Mouse (Mus musculus) urinary bladder, adult 18-20 months (tissue): ENCODE measurements at regions not wholly inside any gene's neighbourhood (a gene's known extent, or its start where the extent isn't known, plus 50 kb on each side); places are given as distances from the start of the nearest gene placed in this dataset.

Experiments used
- DNase-seq, 2 experiments: peaks; one replicate each; pipeline ENCODE4 v3.0.0; 2022; ENCODE audit warnings: low spot score in 2 of 2, mixed read lengths in 2 of 2

GRCm38 (mm10) chr9:46938628-46939027, 59.9 kb upstream of the Gm4791 start:
- DNase-seq = no peak

- no peak for DNase-seq
Measured at GRCm38 (mm10) chr9:46925641-46926040, 72.9 kb upstream of the Gm4791 start.

- no peak for DNase-seq
Measured at GRCm38 (mm10) chr9:46920081-46920480, 78.5 kb upstream of the Gm4791 start.

DNA sequence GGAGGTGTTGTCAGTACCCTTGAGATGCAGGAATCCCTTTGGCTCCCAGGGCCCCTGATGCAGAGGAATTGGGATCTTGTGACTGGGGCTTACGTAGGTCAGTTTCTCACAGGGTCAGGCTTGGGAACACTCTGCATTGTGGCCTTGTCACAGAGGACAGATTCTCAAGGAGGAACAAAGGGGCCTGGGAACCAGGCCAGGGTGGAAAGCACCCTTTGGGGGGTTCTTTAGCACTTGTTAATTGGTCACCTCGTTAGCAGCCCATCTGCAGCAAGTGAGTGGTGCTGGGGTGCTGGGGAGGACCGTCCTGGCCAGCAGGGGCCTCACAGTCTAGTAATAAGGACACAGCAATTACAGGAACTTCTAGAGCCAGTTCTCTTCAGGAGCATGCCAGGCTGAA, 85.3 kb upstream of the Gm4791 start:
- DNase-seq = no peak

DNA sequence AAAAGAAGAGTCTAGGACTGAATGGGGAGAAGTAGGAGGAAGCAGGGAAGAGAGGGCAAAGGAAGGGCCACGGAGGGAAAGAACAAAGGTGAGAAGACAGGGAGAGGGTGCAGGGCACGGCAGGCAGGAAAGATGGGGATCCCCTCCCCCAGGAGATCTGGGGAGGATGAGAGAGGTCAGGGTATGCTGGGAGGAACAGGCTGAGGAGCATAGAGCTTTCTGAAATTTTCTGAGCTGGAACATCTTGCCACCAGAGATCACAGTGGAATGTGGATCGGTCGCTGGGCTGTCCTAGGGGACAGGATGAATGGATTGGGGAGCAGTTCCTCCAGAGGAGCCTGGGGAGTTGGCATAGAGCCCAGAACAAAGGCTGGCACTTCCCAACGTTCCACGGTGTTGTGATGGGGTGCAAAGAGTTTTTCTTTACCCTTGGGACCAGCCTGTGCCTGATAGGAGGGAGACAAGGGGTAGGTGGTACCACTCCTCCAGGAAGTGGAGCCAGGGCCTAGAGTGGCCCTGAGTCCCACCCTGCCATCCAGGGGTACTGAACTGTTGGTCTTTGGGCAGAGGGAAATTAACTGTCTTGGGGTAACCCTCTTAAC, 89.0 kb upstream of the Gm4791 start:
- DNase-seq = no peak

GRCm38 (mm10) chr9:46905081-46905480, 93.5 kb upstream of the Gm4791 start:
- DNase-seq = no peak

DNA sequence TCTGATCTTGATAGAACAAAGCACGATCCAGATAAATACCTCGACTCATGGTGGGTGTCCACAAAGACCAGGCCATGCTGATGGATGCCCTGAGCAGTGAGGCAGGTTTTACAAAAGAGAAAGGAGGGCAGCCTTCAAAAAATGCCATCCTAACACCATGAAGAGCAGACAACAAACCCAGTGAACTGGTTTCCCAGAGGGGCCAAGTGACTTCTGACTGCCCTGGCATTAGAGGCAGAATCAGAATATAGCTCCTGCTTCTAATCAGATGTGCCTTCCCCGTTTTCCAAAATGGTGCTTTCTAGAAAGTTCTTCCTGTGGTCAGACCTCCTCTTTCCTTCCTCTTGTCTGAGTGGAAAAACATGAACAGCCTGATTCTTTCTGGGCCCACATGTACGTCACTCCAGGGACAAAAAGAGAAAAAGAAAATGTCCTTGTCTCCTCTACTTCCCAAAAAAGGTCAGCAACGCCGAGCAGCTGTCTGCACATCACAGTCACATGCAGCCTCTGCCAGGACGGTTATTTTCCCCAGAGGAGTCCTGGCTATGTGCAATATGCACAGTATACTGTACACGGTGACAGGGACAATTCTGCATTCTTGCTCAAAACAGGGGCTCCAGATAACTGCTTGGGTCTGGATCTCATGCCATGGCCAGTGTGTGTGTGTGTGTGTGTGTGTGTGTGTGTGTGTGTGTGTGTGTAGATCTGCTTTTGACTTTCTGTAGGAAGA, 94.9 kb upstream of the Gm4791 start:
- no peak for DNase-seq

GRCm38 (mm10) chr9:46899283-46899682, 99.3 kb upstream of the Gm4791 start:
- DNase-seq = no peak

- no peak for DNase-seq
Measured at GRCm38 (mm10) chr9:46898120-46898519, 100.4 kb upstream of the Gm4791 start.

DNA sequence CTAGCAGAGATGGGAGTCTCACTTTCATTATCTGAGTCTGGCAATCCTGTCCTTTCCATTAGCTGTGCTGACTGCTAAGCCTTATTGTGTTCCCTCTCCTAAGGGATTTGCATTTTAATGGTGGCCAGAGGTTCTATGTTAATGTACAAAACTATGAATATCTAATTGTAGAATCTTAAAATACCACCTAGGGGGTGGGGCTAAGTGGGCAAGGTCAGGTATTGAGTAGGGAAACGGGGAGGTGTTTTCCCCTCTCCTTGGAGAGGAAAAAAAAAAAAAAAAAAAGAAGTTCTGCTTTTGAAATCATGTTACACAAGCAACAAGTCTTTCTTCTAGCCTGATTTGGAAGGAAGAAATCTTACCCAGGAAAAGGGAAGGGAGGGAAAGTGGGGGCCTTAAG, 106.7 kb upstream of the Gm4791 start:
- no peak for DNase-seq

DNA sequence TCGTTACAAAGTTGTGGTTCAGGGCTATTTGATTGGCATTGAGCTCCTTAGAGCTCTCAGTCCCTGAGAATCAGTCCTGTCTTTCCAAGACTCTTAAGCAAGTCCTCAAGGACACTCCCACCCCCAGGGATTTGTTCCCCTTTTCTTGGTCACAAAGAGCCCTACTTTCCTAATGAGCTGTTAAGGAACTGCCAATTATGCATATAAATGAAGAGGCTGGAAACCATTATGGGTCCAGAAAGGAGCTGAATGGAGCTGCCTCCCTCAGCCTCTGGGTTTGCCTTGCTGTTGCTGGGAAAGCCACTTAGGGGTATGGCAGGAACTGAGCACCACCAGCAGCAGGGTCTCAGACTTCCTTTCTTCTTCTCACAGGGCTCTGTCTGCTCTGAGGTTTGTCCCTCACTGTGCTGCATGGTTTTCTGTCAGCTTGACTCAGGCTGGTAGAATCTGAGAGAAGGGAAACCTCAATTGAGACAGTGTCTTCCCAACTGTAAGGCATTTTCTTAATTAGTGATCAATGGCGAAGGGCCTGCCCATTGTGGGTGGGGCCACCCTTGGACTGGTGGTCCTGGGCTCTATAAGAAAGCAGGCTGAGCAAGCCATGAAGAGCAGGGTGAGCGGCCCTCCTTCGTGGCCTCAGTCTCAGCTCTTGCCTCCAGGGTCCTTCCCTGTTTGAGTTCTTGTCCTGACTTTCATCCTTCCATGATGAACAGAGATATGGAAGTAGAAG, 108.4 kb upstream of the Gm4791 start:
- no peak for DNase-seq

DNA sequence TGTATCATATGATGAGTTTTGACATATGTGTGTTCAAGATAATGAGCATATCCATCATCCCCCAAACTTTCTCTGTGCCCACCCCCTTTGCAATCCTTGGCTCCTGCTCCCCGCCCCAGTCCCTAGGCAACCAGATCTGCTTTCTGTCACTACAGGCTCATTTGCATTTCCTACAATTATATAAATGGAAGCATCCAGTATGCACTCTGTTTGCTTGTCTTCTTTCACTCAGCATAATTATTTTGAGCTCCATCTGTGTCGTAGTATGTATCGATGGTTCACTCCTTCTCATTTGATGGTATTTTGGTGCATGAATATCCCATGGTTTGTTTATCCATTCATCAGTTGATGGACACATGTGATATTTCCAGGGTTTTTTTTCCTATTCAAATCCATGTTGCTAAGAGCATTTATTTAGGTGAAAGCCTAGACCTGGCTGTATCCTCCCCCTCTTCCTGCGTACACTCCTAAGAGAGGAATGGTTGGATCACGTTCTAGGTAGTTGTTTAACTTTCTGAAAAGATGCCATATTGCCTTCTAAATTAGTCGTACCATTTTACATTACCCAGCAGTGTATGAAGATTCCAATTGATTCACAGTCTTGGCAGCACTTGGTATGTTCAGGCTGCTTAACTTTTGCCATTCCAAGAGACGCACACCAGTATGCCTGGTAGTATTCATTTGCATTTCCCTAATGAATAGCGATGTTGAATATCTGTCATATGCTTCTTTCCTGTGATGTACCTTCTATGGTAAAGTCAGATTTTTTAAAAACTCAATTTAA, 127.1 kb upstream of the Gm4791 start:
- DNase-seq = no peak

GRCm38 (mm10) chr9:46863934-46864333, 134.6 kb upstream of the Gm4791 start:
- DNase-seq = no peak

DNA sequence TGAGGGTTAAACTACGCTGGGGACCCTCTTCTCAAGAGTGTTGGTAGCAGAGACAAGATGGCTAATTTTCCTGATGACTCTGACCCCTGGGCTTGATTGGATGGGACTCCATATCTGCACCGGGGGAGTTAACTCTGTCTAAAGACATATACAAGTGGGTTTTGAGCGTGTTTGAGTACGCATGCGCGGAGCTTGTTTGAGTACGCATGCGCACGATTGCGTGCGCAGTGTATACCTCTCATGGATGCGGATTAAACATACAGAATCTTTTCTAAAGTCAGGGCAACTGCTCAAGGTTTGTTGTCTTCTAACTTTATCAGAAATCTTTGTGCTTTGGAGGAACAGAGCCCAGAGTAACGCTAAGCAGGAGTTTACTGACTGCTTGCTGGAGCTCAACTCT, 146.8 kb upstream of the Gm4791 start:
- no peak for DNase-seq

- no peak for DNase-seq
Measured at GRCm38 (mm10) chr9:46851336-46851735, 147.2 kb upstream of the Gm4791 start.

DNA sequence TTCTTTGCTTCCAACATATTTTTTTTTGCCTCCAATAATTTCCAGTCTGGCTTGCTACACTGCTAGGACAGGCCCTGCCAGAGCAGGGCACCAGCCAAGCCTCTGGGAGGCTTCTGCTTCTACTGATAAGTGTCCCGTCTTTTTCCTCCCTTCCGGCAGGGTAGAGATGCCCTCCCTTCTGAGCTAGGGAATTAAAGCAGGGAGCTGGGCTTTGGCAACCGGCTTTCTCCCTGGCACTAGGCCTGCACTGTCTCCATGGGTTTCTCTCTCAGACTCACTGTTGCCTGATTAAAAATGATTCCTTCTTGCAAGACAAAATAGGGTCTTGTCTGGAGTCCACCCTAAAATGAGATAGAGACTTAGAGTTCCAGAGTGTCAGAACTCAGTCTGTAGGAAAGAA, 153.3 kb upstream of the Gm4791 start:
- no peak for DNase-seq

DNA sequence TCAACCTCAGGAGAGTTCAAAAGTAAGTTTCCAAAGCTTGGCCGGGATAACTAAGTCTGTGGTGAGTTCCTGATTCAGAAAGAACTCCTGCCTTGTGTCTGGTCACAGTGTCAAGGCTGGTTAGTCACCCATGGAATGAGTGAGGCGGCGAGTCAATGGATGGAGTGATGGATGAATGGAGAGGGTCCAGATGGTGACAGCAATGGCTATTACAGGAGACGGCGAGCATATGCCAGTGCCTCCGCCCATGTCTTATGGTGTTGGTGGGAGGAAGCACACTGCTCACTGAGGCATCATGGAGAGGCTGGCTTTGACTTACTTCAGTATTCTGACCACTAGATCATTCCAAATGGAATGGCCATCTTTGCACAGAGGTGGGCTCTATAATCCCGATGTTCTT, 154.8 kb upstream of the Gm4791 start:
- no peak for DNase-seq

GRCm38 (mm10) chr9:46841571-46841970, 157.0 kb upstream of the Gm4791 start:
- no peak for DNase-seq

GRCm38 (mm10) chr9:46835261-46835660, 163.3 kb upstream of the Gm4791 start:
- DNase-seq = no peak

DNA sequence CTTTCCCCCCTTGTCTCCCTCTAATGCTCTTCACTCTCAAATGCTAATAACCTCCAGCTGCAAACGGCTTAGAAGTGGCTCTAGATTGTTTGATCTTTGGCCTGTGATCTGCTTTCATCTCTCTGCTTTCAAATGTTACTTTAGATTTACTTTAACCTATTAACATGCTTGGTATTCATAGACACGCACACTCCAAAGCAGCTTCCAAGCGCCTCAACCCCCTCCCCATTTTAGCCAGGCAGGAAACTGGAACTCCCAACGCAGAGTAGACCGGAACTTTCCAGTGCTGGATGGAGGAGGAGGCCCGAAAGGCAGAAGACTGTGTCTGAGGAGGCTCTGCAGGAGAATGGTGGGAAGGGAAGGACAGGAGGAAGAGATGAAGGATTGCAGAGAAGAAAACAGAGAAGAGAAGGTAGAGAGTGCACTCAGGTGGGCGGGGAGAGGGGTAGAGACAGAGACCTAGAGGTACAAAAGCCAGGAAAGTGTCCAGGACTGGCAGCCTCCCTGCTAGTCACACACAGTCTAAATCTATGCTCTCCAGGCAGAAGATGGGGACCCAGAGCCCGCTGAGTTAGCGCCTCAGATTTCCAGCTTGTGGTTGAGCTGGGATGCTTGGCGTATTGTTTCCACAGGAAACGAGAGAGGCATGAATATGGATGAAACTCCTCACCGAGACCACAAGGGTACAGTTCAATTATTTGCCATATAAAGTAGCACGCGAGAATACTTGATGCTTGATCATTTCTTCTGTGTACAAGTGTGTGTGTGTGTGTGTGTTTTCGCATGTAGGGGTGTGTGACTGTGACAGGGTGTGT, 167.6 kb upstream of the Gm4791 start:
- DNase-seq = no peak

DNA sequence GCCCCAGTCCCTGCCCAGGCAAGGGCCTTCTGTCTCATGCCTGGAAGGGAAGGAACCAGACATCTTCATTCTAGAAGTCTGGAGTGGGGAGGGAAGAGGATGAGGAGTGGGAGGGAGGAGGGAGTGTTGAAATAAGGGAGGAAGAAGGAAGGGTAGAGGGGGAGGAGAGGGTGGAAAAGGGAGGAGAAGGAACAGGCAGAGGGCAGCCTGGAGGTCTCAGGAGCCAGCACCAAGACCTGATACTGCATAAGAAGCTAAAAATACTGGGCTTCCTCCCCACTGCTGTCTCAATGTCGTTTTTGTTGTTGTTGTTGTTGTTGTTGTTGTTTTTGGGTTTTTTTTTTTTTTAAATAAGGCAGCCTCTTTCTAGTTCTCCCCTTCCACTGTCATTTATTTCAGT, 168.2 kb upstream of the Gm4791 start:
- DNase-seq = no peak
